Mouse (Mus musculus): ENCODE data around the gene Rapgef4. TPM values are rescaled to one million over a fixed set of nuclear protein-coding genes. Genes with fewer than 3 reads are reported as not detected.

Gene Rapgef4
- total RNA-seq (2015) (0.98 and 1.3 TPM in 2 replicates), total RNA-seq (2017) (0.08 and 0.88 TPM in 2 replicates)

DNA sequence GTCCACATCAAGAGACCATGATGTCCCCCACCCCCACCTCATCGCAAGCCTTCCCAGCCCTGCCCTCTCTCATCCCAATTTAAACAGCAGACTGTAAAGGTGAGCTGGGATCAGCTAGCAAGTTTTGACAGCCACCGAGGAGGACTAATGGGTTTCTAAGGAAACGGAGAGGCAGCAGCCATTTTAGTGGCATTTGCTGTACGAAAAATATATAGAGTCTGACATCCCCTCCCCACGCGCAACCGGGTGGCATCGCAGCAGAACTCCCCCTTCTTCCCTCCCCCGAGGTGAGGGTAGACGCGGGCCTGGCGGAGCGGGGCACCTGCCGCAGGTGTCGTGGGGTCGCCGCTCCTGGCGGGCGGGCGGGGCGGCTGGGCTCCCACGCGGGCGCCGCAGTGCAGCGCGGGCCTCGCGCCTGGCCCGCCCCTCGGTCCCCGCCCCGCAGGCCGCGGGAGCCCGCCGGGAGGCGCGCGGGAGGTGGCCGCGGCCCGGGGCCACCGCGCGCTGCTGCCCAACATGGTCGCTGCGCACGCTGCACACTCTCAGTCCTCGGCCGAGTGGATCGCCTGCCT lies at the start of gene Rapgef4:
TSS of gene Rapgef4 (plus strand) at position 470 of the 572 bp plus-strand sequence.
- no peak for ATAC-seq (ENCODE audit: poor library complexity, severe bottlenecking)

DNA sequence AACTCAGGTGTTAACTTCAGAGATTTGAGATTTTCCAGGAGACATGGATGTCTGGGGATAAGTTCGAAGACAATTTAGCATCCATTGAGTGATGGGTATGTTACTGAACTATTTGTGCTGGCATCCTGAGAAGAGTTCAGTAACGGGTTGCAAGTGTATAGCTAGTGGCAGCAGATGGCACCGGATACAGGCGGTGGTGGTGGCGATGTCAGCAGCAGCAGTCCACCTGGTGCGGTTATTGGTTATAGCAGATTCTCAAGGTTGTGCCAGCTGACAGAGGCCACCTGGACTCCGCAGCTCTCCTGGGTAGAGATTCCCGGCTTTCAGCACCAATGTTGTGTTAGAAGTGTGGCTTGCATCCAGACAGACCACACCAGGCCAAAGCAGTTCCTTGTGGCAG lies 47.0 kb upstream of the Rapgef4 start:
- no peak for ATAC-seq (ENCODE audit: poor library complexity, severe bottlenecking)

DNA sequence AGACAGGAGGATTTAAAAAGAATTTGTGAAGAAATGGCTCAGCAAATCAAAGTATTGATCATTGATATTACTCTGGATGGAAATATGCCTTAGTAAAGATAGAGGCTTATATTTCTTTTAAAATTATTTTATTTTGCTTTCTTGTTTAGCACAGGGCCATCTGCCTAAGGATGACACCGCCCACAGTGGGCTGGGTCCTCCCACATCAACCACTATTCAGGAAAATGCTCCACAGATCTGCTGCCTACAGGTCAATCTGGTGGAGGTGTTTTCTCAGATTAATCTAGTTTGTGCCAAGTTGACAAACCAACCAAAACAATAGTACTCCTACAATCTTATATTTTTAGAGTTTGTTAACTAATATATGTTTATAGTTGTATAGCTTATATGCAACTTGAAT lies 44.3 kb upstream of the Rapgef4 start:
- ATAC-seq (ENCODE audit: poor library complexity, severe bottlenecking), result no peak

DNA sequence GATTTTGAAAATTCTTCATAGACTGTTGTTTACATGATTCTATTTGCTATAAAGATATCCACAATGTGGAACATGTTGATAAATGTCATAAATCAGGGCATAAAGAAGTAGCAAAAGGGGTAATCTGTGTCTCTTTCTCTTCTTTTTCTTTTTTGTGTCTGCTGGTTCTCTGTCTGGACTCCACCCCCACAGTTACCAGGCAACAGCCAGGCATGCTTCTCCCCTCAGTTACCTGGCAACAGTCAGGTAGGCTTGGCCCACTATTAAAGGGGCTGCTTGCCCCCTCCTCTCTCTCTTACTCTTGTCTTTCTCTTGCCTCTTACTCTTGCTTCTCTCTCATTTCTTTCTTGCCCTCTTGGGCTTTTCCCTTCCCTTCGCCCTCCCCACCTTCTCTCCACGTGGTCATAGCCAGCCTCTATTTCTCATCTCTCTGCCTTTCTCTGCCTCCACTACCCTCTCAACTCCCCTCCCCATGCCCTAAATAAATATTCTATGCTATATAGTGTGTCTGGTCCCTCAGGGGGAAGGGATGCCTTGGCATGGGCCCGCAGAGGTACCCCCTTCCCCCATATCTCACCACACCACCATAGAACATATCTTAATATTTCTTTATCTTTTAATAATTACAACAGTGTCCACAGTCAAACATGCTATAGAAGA lies 43.3 kb upstream of the Rapgef4 start:
- no peak for ATAC-seq (ENCODE audit: poor library complexity, severe bottlenecking)

DNA sequence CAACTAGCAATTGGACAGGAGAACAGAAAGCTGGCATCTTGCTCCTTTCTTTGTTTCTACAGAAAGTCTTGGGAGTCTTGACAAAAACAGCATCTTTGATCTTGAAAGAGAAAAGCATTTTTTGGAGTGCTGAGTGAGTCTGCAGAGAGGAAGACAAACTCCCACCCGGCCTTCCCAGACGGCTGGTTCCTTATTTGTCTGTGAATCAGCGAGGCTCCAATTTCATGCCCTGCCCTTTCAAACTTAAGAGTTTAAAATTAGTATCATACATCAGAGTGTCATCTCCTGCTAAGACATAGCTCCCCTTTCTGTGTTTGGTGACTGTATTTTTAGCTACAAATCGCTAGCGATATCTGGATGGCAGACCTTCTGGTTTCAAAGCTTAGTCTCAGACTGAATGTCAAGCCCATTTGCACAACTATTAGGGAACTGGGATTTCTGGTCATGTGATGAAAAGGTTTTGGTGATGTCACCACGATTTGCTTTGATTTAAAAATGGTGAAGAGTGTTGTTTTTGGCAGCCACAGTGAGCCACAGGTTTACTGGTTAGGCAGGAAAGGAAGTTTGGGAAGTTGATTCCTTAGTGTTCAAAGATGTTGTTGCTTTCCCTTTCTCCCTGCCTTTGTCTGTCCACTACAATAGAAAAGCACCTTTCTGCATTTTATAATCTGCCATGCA lies 42.2 kb upstream of the Rapgef4 start:
- ATAC-seq (ENCODE audit: poor library complexity, severe bottlenecking), result no peak

DNA sequence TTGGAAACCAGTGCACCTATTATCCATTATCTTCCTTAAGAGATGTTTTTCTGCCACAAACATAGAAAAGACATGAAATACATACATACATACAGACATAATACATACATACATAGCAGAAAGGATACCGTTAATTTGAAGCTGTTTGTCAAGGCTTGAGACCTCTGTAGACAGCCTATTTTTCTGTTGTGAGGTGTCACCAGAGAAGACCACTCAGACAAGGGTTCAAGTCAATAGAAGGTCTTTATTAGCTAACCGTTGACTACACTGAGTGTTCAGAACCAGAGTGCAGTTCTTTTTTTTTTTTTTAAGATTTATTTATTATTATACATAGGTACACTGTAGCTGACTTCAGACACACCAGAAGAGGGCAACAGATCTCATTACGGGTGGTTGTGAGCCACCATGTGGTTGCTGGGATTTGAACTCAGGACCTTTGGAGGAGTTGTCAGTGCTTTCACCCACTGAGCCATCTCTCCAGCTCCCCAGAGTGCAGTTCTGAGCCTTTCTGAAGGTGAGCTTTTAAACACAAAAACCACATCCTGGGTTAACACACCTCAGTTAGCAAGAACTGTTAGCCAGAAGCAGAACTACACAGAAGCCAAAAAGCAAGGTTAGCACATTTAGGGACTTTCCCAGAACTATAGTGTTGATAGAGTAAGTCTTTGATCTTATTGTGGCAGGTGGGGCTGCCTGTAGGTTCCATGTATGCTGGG lies 39.9 kb upstream of the Rapgef4 start:
- peak; percentile 51 for ATAC-seq (ENCODE audit: poor library complexity, severe bottlenecking)

DNA sequence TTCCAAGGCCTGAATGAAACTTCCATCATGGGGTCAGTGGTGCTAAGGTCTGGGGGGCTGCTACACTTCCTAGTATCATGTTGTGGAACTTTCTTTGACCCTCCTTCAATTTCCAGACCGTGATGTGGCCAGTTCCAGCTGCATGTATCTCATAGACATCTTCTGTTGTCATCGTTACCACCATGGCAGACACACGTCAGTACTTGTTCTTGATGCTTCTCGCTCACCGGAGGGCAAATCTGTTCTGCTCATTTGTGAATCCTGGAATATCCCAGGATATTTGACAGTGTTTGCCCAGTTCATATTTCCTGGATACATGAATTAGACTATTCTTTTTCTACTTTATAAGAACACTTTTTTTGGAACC lies 39.3 kb upstream of the Rapgef4 start:
- no peak for ATAC-seq (ENCODE audit: poor library complexity, severe bottlenecking)

DNA sequence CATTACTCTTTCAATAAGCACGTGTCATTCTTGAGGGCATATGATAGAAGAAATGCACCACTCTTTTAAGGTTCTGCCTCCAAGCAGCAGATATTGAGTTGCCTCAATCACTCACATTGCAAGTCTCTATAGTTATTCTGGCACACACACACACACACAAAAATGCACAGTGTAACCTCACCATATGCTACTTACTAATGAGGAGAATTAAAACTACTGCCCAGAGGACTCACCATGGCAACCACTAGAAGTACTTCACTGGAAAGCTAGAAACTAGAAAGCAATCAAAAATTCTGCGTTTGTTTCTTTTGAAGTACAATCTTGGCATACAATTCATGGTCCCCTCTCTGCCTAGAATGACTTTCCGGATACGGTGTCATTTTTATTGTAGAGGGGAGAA lies 29.8 kb upstream of the Rapgef4 start:
- no peak for ATAC-seq (ENCODE audit: poor library complexity, severe bottlenecking)

DNA sequence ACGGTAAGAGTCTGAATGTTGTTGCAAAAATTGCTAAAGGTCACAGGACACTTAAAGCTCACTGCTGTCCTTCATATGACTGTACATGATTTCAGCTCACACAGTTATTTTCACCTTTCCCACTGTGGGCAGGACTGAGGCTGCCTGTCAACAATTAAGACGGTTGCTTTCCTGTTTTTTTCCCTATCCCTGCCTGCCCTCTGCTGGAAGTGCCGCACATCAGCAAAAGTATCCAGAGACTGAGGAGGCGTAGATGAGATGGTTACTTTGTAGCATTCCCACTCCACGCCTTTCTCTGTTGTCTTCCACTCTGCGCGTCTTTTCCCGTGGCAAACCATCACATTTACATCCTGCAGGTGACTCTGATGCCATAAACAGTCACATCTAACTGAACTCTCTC lies 25.4 kb upstream of the Rapgef4 start:
- ATAC-seq (ENCODE audit: poor library complexity, severe bottlenecking), result no peak

DNA sequence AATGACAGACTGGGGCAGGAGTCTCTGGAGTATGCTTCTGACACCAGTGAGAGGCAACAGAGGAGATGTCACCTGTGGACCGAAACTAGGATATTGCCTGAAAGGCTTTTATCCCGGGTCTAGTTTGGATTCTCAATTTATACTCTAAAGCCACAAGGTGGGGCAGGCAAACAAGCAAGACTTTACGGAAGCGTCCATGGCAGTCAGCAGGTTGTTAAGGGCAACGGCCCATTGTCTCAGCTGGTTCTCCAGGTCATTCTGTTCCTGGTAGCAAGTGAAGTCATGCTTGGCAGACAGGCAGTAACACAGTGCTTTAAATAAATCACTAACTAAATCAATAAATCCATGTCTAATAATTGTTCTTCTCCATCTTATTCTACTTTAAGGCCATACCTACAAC lies 24.6 kb upstream of the Rapgef4 start:
- no peak for ATAC-seq (ENCODE audit: poor library complexity, severe bottlenecking)

DNA sequence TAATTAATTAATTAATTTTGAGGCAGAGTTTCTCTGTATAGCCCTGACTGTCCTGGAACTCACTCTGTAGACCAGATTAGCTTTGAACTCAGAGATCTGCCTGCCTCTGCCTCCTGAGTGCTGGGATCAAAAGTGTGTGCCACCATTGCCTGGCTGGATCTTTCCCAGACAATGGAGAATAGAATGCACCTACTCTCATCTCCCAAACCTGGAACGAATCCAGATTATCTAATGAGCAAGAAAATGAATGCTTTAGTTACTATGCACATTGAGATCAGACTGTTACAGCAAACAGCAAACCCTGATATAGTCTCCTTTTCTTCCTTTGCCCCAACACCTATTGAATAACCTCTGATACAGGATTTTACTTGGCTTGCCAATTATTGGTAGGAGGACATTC lies 23.1 kb upstream of the Rapgef4 start:
- no peak for ATAC-seq (ENCODE audit: poor library complexity, severe bottlenecking)

DNA sequence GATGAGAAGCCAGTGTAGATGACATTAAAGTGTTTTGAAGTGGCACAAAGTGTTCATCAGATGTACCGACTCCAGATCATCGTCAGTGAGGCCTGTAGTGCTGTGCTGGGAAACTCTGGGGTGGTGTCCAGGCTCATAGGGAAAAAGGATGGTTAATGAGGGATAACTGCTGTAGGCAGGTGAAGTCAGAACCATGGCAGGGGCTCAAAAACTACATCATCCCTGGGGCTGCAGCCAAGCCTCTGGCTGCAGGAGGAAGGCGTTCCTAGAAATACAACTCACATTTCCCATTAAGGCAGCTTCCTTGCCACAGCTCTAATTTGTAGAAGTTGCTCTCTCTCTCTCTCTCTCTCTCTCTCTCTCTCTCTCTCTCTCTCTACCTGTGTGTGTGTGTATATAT lies 22.6 kb upstream of the Rapgef4 start:
- ATAC-seq (ENCODE audit: poor library complexity, severe bottlenecking), result no peak

DNA sequence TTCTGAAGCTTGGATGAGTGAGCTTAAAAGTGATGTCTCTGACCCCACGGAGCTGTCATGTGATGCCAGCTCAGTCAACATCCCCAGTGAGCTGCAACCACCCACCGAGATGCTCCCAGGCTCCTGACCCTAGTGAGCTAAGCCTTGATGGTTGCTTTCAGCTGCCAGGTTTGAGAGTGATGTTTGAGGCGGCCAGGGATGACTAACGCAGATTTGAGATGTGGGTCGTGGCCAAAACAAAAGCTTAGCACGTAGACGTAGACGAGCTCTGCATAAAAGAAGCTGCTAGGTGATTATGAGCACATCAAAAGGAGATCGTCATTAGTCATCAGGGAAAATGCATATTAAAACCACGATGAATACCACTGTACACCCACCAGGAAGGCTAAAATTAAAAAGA lies 16.8 kb upstream of the Rapgef4 start:
- ATAC-seq (ENCODE audit: poor library complexity, severe bottlenecking), result no peak

DNA sequence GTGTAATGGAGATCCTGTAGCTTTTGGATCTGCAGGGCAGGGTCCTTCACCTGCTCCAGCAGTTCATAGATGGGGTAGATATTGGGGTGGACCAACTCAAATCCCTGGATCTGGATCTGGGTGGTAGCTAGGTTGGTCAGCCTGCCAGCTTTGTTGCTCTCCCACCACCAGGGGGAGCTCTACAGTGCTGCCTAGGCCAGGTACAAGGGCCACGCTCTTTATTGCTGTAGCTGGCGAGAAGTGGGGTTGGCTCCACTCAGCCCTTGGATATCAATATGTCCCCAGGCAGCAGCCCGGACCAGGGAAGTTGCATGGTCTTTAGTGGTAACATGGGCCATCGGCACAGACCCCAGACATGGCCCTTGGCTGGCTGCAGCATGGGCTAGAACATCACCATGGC lies 15.6 kb upstream of the Rapgef4 start:
- ATAC-seq (ENCODE audit: poor library complexity, severe bottlenecking), result no peak

DNA sequence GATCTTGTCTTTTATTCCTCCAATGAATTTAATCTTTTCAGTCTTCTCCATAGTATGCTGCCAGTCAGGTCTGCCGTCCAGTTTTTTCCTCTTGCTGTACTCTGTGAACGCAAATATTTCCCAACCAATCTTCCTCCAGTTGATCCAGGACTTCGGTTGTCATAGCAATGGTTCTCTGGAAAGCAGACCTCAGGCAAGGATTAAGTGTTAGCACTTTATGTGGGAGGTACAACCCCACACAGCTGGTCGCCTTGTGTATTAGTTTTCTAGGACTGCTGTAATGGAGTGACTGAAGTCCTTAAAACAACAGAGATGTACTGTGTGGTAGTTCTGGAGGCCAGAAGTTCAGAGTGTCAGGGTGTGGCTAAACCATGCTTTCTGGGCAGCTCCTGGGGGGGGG lies 14.3 kb upstream of the Rapgef4 start:
- no peak for ATAC-seq (ENCODE audit: poor library complexity, severe bottlenecking)

DNA sequence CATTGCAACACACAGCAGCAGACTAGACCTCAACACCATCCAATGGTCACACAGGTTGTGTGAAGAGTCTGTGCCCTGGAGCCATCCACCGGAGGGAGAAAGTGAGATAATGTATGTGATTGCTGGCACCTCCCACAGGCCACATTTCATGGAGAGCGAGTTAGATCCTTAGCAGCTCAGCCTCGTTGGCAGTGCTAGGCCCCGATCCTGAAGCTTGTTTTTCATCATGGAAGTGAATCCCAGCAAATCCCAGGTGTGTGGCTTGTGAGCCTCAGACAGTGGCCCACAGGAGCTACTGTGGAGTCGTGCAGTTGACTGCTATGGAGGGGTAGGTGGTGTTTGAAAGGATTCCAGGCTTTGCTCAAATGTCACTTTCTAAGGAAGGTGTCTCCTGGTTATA lies 13.2 kb upstream of the Rapgef4 start:
- no peak for ATAC-seq (ENCODE audit: poor library complexity, severe bottlenecking)

DNA sequence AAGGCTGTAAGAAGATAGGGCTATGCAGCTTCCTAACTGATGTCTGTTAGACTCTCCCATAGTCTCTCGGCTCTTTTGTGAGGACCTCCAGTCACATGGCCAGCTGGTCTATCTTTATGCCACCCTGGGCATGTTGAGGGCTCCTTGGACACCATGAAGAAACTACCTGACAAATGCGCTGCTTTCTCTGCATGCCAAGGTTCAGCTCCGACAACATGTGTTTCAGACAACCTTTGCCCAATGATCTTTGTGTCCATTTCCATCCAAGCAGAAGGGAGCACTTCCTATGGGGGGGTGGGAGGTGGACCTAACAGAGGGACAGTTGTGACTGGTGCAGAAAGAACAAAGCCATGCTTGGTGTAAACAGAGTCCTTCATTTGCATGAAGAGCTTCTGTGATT lies 7.4 kb upstream of the Rapgef4 start:
- ATAC-seq (ENCODE audit: poor library complexity, severe bottlenecking), result no peak

DNA sequence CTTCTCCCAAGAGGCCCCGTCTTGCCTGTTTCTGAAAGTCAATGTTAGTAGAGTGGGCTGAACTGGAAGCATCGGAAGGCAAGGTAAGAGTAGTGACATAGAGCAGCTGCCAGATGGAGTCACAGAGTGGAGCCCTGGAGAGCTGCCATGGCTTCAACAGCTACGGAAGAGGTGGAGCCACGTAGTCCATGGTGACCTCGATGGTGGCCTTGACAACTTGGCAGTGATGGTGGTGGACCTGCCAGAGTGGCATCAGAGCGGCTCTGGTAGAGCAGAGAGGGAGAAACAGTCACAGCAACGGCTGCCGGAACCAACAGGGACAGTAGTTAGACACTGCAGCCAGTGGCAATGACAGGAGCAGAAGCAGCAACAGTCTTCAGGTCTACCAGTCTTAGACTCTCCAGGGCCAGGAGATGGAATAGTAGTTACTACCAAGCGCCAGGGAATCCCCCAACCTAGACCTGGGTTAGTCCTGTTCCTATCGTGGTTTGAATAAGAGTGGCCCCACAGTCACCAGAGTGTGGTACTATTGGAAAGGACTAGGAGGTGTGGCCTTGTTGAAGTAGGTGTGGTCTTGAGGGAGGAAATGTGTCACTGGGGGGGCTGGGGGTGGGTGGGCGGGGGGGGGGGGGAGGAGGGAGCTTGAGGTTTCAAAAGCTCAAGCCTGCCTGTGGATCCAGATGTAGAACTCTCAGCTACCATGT lies 6.7 kb upstream of the Rapgef4 start:
- no peak for ATAC-seq (ENCODE audit: poor library complexity, severe bottlenecking)

DNA sequence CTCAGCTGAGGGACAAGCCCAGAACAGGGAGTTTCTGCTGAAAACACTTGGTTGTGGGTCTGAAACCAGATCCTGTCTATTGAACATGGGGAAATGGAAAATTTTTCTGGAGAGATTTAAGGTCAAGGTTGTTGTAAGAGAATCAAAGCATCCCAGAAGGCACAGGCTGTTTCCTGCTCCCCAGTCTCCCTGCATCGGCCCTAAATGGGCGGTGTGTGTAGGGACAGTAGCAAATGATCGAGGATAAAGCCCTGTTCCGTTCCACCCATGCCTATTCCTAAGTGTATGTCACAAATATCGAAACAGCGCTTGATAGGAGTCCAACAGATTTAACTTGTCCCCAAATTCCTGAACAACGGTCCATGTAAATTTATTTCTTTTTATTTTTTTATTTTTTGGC lies 1.1 kb upstream of the Rapgef4 start:
- ATAC-seq (ENCODE audit: poor library complexity, severe bottlenecking), result no peak

DNA sequence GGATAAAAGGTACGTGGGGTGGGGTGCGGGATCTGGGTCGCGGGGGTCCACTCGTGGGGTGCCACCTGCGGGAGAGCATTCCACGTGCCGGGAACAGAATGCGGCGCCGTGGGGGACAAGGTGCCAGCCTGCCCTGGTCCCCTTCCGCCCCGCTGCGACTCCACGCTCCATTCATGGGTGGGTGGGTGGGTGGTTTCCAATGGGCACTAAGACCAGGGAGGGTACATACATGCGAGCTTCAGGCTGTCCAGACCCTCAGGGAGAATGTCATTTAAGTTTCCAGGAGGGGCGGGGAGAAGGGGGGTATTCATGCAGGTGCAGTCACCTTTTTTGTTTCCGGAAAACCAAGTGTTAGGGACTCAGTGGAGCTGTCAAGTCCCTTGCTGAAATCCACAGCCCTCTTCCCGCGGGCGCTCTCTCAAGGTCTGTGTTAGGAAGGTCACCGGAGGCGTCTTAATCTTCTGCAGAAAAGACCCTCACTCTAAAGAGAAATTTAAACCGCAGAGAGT lies 357 bp downstream of the Rapgef4 start:
- no peak for ATAC-seq (ENCODE audit: poor library complexity, severe bottlenecking)

DNA sequence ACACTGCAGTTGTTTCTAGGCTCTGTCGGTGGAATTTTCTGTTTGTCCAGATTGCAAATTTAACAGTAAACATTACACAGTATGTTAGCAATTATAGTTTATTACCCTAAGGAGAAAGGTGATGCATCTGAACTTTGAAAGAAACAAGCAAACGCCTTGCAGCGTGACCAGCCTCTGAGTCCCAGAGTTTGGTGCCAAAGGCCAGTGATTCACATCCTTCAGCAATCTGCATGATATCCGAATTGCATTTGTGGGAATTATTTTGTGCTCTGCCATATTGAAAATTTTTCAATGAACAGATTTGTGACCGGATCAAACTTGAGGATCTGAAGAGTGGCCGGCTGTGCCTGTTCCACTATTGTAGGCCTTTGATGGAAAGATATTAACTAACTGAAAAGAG lies 856 bp downstream of the Rapgef4 start:
- no peak for ATAC-seq (ENCODE audit: poor library complexity, severe bottlenecking)

Data from megakaryocyte, adult 5-6 weeks (primary cell).